Mouse (Mus musculus): Measurements from ENCODE around the gene Sap30l.
"Not testable (repeated sequence)": the region's sequence is repeated elsewhere in the genome, so short reads cannot be mapped to it uniquely, and the experiment has no call there.

The Sap30l gene

DNA sequence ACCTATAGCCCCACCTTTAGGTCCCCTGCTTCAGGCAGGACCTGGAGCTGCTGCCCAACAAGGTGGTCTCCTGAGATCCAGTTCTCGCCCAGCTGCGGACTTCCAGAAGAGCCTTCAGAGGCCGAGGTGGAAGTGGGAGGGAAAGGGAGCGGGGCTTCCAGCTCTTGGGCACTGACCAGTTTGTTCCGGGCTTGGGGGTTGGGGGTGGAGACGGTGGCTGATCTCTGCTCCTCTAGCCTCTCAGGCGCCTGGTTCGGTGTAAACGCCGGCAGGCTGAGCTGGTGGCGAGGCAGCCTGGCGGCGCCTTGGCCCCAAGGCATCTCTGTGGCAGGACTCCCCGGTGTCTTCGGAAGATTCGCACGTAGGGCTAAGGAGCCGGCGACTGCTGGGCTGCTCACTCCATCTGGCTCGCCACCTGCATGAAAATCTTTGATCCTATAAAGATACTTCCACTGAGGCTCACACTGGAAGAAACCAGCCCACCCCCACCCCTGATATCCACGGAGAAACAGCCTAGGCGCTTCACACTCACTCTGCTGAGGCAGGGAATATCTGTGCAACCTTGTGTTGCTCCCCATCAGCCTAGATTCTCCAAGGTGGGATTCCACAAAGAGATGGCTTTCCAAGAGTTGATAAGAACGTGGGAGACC, 31.2 kb downstream of the Sap30l start, which contains the start of gene Hand1:
Gene Hand1, minus strand, starts transcription at position 267 of the 650 bp plus-strand sequence.
- no peak for DNase-seq

DNA sequence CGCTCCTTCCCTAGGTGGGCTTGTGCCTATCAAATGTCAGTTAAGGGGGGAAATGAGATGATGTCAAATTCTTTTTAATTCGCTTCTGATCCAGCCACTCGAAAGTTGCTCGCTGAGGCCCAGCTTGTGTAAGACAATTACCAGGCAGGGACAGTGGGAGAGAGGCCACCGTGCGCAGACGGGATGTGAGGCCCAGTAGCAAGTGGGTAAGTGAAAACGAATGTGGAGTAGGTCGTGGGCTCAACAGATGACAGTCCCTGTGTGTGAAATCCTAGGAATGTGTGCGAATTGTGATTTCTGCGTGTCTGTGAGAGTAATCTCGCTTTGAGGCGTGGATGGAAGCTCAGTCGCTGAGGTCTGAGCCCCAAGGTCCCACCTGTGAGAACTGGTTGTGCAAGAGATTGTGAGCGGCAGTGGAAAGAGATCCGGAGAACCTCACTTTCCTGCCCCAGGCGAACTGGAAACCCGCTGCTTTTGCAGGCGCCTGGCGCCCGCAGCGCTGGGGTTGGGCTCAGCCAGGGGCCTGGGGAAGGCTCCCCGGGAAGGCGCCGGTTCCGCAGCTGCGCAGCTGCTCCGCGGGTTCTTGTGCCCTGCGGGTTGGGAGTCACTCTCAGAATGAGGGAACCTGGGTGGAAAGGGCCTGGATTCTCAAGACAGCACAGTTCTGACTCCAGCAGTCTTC, 32.0 kb downstream of the Sap30l start:
- DNase-seq: no peak

DNA sequence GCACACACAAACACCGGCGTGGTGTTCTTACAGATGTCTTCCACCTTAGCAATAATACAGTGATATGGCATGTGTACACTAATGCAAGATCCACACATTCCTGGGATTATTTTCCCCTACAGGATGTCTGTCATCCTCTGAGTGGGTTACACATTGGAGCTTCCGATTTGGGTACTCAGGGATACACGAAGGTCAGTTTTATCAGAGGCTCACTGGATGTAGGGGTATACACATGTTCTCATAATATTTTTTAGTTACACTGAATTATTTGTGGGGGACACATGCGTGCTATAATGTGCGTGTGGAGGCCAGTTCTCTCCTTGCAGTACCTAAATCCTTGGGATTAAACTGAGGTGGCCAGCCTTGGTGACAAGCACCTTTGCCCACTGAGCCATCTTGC, 32.6 kb downstream of the Sap30l start:
- DNase-seq: no peak

DNA sequence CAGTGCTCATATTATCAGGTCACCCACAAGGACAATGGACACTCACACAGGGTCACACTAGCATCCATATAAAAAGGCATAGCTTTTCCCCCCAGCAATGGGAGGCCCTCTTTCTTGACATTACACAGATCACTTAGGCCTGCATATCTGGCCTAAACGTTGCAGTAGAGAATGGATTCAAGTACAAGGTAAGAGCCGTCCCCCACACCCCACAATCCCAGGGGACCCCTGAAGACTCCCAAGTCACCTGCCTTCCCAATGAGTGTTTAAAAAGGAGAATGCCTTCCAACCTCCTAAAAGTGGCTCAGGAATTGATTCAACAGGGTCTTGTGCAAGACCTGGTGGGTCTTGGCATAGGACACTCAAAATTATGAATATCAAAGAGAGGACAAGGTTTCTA, 33.9 kb downstream of the Sap30l start:
- DNase-seq: no peak

DNA sequence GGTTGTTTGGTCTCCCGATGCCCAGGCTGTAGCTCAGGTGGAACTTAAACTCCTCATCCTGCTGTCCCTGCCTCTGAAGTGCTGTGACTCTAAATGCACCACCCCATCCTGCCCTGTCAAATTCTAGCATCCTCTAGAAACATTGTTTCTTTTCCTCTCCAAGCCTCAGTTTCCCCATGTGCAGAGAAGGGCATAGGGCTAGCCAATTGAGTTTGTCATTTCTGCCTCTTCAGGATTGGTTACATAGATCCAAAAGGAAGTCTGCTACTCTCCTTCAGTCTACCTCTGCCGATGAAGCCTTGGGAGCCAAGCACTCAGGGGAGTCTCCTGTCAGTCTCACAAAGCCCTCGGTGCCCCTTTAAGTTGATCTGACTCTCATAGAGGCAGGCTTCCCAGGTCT, 34.5 kb downstream of the Sap30l start:
- no peak for DNase-seq

DNA sequence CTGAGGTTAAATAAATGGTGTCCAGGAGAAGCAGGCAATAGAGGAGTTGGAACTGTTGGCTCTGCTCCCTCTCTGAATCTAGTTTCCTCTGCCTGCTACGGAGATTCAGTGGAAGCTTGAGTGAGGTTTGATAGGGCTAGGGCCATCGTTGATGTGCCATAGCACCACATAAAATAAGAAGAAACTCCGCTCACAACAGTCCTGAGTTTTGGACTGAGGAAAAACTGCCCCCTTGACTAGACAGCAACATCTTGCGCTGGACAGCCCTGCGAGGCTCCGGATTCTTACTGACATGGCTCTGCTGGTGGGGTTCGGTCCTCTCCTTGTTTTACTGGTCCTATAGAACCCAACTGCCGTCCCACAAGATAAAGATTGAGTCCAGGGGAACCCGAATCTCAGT, 35.0 kb downstream of the Sap30l start:
- no peak for DNase-seq

DNA sequence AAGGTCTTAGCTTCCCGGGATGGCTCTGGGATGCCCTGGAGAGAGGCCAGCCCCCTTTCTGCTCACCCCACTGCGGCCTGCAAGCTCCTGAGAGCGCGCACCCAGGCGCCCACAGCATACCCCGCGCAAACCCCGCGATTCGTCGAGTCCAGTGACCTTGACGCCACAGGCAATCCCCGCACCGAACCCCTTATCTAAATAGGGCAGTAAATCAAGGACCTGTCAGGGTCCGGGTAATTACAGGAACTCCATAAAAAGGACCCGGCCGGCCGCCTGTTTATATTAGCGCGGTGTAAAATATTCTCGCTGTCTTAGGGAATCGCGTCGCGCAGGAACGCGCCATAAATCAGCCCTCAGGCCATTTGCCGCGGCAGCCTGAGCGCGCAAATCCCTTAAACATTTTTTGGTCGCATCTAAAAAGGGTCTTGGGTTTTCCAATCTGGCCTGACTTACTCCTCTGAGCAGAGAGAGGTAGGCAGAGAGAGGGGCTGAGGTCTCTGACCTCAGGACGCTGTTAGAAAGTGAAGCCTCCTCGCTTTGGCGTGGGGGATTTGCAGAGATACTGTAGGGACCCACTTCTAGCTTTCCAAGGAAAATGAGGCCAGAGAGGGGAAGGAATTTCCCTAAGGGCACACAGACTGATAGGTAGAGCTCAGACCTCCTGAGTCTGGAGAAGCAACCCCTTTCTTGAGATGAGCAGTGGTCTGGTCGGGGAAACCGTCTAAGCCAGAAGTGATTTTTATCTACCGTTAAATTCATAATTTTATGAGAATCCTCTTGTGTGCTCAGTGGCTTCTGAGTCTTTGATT, 35.6 kb downstream of the Sap30l start:
- no peak for DNase-seq

DNA sequence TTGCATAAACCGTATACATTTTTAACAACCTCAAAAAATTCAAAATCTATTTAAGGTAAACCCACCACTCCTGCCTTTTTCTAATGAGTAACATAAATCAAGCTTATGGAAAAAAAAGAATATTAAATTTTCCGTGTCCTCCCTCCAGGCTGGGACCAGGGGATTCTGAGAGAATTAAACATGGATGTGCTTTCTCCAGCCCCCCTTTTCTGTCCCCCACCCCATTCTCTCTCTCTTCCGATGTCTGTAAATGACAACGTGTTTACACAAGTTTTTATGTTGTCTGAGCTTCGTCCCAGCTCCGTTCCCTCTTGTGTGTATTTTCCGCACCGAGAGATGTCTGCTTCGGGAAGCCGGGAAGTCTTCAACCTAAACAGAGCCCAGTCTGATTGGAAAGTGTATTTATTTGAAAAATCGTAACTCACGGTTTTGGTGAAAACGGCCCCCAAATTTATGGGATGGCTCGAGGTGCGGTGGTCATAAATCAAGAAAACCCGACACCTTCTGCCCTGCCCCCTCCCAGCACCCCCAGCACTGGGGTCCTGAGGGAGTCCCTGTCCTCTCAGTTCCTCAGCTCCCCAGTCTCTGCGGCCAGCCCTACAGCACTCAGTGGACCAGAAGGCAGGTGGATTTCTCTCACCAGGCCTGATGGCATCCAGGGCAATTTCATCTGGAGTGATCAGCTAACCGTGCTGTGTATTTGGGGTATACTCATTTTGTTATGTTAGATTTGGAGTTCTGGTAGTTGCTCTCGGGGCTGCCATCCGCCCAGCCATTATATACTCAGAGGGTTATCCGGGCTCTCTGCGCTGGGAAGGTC, 36.6 kb downstream of the Sap30l start:
- no peak for DNase-seq

DNA sequence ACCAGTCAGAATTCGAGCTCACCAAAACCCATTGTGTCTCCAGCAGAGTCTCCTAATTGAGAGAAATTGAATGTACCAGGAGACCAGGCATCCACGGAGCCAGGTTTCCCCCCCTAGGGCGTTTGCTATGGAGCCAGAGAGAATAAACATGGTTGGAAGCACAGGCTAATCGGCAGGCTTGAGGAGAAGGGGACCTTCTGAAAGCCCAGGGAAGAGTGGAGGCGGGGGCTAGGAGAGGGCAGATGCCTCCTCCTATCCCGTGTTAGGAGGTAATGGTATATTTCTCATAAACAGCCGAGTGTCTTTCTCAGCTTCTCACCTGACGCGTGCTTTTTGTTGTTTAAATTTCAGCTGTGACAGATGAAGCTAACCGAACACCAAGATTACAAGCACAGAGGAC, 39.5 kb downstream of the Sap30l start:
- DNase-seq: no peak

DNA sequence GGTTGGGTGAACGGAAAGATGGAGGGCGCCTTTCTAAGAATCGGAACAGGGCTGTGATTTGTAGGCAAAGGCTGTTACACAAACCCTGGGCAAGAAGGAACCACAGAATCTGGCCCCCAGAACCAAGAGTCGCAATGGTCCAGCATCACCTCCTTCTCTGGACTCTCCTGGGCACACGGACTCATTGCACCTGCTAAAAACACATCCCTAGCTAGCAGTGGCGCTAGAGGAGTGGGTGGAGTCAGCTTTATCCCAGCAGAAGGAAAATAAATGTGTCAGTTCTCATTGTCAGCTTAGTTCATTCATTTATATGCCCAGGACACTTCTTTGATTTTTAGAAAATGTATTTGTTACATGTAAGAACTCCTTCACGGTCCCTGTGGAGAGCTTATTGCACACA, 40.0 kb downstream of the Sap30l start:
- DNase-seq: no peak

DNA sequence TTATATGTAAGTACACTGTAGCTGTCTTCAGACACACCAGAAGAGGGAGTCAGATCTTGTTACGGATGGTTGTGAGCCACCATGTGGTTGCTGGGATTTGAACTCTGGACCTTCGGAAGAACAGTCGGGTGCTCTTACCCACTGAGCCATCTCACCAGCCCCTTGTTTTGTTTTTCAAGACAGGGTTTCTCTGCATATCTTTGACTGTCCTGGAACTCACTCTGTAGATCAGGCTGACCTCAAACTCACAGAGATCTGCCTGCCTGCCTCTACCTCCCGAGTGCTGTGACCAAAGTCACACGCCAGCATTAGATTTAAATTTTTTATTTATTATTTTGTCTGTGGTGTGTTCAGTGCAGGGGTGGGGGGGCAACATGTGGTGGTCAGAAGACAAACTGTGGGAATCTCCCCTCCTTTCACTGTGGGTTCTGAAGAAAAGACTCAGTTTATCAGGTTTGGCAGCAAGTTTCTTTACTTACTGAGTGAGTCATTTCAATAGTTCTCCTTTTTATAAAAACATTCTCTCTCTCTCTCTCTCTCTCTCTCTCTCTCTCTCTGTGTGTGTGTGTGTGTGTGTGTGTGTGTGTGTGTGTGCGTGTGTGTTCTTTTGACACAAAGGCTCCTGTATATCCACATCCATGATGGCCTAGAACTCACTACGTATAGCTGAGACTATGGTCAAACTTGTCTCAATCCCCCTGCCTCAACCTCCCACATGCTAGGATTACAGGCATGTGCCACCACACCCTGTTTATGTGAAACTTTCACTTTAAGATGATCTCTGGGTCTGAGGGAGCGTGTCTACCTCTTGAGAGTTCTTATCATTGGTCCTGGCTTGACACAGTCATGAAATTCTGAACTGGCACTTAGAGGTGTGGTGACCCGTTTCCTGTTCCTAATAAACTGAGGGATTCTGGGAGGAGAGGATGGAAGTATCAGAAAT, 45.3 kb downstream of the Sap30l start:
- DNase-seq: not testable (repeated sequence)

DNA sequence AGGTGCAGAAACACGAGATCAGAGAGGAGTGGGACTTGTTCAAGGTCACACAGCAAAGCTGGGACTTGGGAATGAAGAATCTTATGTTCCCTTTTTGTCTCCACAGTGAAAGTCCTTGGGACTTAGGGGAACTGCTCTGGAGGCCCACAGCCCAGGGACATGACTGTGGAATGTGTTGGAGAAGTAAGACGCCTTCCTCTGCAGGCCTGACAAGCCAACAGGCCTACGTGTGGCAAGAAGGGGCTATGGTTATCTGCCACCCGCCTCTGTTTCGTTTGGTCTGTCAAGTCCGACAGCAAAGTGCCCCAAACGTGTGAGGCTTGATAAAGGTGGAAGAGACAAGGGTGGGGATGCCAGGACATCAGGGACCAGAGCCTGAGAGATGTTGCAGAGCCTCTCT, 46.0 kb downstream of the Sap30l start:
- DNase-seq: no peak

DNA sequence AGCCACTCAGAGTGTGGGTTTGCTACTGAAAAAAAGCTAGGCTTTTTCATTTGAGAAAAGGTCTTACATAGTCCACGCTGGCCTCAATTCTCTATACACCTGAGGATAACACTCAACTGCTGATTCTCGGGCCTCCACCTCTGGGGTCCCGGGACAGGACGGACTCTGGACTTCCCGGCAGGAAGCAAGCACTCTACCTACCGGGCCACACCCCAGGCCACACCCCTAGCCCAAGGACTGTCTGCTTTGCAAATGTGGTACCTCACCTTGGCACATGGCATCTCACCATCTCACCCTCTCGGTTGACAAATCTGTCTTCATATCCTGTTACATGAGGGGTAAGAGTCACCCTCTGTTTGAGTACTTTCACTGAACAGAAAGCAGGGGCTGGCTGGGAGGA, 48.9 kb downstream of the Sap30l start:
- DNase-seq: no peak

DNA sequence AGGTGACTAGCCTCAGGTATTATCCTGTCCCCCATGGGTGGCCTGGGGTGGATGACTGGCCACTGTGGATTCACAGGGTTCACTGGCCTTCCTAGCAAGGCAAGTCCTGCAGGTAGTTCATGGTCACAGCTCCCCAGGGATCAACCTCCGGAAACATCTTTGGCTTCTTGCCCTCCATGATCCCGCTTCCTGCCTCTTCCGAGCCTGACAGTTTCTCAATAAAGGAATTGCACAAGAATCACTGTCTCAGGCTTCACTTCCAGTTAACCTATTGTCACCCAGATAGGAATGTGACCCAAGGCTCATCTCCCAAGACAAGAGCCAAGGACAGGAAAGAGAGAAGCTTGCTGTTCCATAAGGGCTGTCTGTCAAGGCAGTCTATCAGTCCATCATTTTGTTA, 49.5 kb downstream of the Sap30l start:
- DNase-seq: no peak

DNA sequence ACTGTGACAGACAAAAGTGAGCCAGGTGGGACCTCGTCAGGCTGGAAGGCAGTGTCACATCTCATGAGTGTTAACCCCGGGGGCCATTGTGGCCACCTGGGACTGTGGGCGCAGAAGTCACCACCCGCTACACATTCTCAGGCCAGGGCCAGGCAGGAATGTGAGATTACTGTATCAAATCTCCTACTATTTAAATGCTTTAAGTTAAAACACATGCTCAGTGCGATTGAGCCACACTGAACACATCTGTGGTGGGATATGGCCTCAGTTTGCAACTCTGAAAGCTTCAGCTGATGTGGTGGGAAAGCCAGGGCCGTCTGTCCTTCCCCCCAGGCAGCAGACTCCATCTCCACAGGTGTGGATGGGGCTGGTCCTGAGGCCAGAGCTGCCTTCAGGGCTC, 52.1 kb downstream of the Sap30l start:
- no peak for DNase-seq

DNA sequence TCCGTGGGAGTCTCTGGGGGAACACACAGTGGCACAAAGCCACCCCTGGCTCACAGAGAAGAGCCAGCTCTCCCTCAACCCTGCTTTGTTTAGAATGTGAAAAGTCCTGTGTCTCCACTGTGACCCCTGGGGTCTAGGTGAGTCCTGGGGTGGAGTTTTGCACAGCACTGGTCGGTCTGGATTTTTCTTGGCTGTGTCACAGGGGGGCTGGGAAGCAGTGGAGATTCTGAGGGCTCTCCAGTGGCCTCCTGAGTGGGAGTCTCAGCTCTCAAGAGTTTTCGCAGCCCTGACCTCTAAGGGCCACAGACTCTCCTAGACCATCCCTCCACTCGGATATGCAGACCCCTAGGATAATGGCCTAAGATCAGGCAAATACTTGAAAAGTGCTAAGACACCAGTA, 56.3 kb downstream of the Sap30l start:
- DNase-seq: no peak

Data from cerebellum, adult 11-12 months (tissue).